Mouse (Mus musculus): ENCODE measurements around the gene Ptpn5.

GRCm38 (mm10) chr7:47030517-47031193 is 102.8 kb downstream of the Ptpn5 start:
- no peak for TF ChIP-seq CTCF (IDR thresholded peaks at IDR 0.05; ENCODE audit: low read depth, low read length)
- TF ChIP-seq POLR2A (IDR thresholded peaks at IDR 0.05; ENCODE audit: insufficient read depth, low read length), result no peak
- TF ChIP-seq EP300 (IDR thresholded peaks at IDR 0.05; ENCODE audit: insufficient read depth, low read depth, low read length), result no peak

Data from ES-Bruce4 (cell line).